Mouse (Mus musculus) left cerebral cortex, postnatal 10 days (tissue): ENCODE results near the gene Pglyrp3. TPM values are rescaled to one million over a fixed set of nuclear protein-coding genes. Genes with fewer than 3 reads are reported as not detected.
"Not testable (repeated sequence)": the region's sequence is repeated elsewhere in the genome, so short reads cannot be mapped to it uniquely, and the experiment has no call there.

Experiments used
- DNase-seq, 2 experiments: peaks; one replicate each; pipeline ENCODE4 v3.0.0; 2021 to 2022; ENCODE audit warnings: low spot score in 2 of 2, mixed read lengths in 1 of 2; ENCODE audit errors: extremely low spot score in 1 of 2
- intact Hi-C: fragments of 180-260 bp; cut with DNase I; formaldehyde crosslinking; loops from one replicate; pipeline ENCODE4 v1.15.1; 2025
- microRNA-seq: library from miRNA; unstranded; fragments of <30 nt; microRNA quantifications from one replicate; pipeline ENCODE4 v1.2.0, GENCODE M21; 2022
- total RNA-seq, 2 experiments: library from RNA; stranded (reverse); gene quantifications; 2 replicates each; pipeline ENCODE4 v1.2.3; 2021

The Pglyrp3 gene
- not detected for total RNA-seq

GRCm38 (mm10) chr3:92014283-92014682 is at the start of gene Pglyrp3:
Pglyrp3 (plus strand) TSS chr3:92014583.
- intact Hi-C loops, result no loop called here
- DNase-seq, result no peak

DNA sequence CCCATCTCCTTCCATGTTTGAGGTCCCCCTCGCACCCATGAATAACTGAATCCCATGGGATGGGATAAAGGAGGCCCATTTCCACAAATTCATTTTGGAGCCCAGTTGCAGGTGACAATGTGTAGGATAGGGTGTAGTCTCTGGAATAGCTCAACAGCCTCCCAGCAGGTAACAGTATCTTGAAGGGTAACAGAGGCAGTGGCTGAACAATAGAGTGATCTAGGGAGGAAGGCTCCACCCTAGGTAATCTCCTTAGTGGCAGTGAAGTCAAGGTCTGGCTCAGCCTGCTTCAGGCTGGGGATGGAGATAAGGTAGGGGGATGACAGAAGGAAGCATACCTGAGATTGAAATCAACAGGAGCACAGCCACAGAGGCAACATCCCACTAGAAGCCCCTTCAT is 3.4 kb upstream of the Pglyrp3 start:
- no peak for DNase-seq
- intact Hi-C loops, result no loop called here

GRCm38 (mm10) chr3:92024541-92024940 is 10.2 kb downstream of the Pglyrp3 start:
- intact Hi-C loops, DNase-seq: not testable (repeated sequence)

- intact Hi-C loops, result no loop called here
- no peak for DNase-seq
Observed at GRCm38 (mm10) chr3:92033203-92033602, 18.8 kb downstream of the Pglyrp3 start.

DNA sequence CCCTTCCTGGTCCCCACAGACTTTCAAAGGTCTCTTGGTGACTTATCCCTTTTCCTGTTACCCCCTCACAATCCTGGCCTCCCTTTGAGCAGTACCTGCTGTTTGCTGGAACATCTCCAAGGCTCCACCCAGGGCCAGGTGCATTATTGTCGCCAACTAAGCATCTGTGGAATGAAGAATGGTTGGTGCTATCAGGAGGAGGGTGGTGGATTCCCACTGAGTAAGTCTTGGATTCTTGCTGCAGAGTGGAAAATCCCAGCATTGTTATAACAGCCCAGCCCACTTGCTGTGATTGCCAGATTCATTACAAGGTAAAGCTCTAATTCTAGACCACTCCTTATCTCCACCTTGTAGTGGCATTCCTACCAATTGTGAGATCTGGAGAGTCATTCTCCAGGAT is 19.5 kb downstream of the Pglyrp3 start:
- no peak for DNase-seq
- intact Hi-C loops, result no loop called here

- peak in 1 of 2 experiments; percentile 3 for DNase-seq
Observed at GRCm38 (mm10) chr3:92050382-92051054, 36.1 kb downstream of the Pglyrp3 start.

DNA sequence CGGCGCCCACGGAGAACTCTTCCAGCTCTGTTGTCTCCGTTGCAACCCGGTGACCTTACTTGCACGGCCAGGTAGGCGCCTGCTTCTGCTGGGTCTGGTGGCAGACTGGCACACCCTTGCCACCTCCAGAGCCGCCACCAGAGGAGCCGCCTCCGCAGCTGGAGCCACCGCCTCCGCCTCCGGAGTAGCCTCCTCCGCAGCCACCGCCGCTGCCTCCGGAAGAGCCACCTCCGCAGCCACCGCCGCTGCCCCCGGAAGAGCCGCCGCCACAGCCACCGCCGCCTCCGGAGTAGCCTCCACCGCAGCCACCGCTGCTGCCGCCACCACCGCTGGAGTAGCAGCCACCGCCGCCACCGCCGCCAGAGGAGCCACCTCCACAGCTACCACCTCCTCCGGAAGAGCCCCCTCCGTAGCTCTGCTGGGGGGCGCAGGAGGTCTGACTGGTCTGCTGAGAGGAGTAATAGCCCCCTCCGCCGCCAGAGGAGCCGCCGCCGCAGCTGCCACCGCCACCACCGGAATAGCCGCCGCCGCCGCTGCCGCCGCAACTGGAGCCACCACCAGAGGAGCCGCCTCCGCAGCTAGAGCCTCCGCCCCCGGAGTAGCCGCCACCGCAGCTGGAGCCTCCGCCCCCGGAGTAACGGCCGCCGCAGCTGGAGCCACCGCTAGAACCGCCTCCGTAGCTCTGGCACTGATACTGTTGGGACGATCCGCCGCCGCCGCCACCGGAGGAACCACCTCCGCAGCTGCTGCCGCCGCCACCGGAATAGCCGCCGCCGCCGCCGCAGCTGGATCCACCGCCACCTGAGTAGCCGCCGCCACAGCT is 66.3 kb downstream of the Pglyrp3 start:
- DNase-seq, result peak; percentile 46 to 88
- intact Hi-C loops, result no loop called here

More at GRCm38 (mm10) chr3:92050382-92051054, 36.1 kb downstream of the Pglyrp3 start:
- intact Hi-C loops, result loop anchor here (5.0 kb wide), 1 partner anchor 57 kb away; no protein-coding TSS in a partner anchor

Small RNAs within 50 kb of the gene (microRNA-seq; reads per million reads assigned to microRNA genes)
- not detected for gene Gm23697
- gene Gm25145, result not detected

Other genes starting within 250 kb of the Pglyrp3 start
- gene Lor, start 68.6 kb downstream of the Pglyrp3 start, total RNA-seq, result 1 to 10 TPM; 6.2 to 6.6 TPM
- not detected for gene Prr9, start 109.4 kb downstream of the Pglyrp3 start, total RNA-seq
- gene Lelp1, start 128.2 kb downstream of the Pglyrp3 start, total RNA-seq, result not detected
- not detected for gene Sprr2a1, start 201.2 kb downstream of the Pglyrp3 start, total RNA-seq
- not detected for gene Sprr2a2, start 201.3 kb downstream of the Pglyrp3 start, total RNA-seq